Mouse (Mus musculus) lung, adult 2 months (tissue): Measurements from ENCODE around the gene Bcl6b.

ENCODE experiments used
- CTCF ChIP-seq: fragments of 200-500 bp; IDR thresholded peaks from 2 replicates; pipeline ENCODE4 v1.5.1; 2011; ENCODE audit warnings: mild to moderate bottlenecking, low read length, control low read depth; ENCODE audit not compliant: insufficient read depth
- POLR2A ChIP-seq: fragments of 200-500 bp; IDR thresholded peaks from 2 replicates; pipeline ENCODE4 v1.6.1; 2011; ENCODE audit warnings: low read depth, mild to moderate bottlenecking, control low read depth, low read length, borderline replicate concordance; ENCODE audit errors: extremely low read depth

DNA sequence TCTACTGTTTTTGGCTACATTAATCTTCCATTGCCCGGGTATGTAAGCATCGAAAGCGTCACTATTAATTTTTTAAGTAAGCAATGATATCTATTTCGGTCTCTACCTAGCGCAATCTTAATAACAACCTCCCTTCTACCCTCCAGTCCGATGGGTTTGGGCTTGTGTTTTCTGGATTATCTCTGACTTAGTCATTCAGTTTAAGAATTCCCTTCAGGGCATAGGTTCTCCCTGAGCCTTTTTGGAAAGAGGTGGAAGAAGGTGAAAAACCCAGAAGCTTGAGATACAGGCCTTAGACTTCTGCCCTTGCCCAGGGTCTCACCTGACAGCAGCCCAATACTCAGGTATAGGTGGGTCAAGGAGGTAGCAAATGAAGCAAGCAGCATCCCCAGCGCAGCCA is 9.7 kb downstream of the Bcl6b start:
- TF ChIP-seq POLR2A (no peak), CTCF (no peak)
